Mouse (Mus musculus) lung, postnatal 25 days (tissue): Measurements from ENCODE around the gene Scfd2.

ENCODE experiments used
- DNase-seq: peaks from one replicate; pipeline ENCODE4 v3.0.0; 2022; ENCODE audit warnings: low spot score

The Scfd2 gene

DNA sequence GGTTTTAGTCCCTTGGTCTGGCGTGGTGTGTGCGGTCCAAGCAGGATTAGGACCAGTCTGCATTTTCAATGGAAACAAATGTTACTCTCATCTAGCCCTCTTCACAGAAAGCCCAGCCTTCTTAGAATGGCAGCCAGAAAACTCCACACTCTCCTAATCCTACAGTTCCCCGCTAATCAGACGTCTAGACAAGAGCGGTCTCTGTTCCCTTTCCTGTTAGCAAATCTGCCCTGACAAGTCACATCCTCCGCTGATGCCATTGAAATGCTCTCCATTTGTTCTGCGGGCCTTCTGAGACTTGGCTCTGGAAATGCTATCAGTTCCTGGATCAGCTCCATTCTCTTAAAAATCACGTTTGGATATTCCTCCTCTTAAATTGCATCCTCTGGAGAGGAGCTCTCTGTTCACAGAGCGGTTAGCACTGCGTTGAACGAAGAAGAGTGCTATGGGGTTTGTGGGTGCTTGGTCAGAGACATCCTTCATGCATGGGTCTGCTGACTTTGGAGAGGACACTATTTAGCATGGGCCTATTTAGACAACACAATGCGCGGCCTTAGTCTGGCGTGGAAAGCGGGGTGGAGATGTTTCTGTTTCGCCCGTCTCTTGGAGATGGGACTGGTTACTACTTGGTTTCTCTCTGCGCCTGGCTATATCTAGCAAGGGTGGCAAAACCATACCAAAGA is 358.3 kb downstream of the Scfd2 start:
- DNase-seq: no peak

DNA sequence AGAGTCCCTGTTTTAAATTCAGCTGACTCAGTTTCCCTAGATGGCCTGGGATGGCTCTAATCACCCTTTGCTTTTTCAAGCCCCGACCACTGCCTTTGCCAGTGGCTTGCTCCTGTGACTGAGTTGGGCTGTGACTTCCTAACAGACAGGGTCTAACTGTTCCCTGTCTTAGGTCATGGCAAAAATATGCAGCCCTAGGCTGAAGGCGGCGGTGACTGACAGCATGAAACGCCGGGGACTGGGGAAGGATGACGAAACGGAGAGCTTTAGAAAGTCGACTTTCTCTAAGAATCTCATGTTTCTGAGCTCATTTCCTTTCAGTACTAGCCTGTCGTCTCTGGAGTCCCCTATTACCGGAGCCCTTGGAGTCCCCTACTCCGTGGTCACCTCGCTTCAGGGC is 359.4 kb downstream of the Scfd2 start:
- no peak for DNase-seq

DNA sequence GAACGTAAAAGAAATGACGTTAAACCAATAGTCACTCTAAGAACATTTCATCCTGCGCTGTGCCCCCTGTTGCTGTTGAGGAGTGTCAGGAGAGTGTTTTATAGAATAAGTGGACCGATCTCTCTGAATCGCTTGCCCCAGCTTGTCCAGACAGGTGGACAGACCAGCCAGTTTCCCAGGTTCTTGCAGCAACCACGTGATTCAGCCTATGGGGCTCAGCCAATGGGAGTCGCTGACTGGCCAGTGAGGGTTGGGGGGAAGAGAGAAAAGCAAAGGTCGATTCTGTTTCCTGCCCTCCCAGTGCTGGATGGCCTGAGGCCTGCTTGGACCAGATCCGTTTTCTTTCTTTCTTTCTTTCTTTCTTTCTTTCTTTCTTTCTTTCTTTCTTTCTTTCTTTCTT is 359.8 kb downstream of the Scfd2 start:
- DNase-seq: no peak

DNA sequence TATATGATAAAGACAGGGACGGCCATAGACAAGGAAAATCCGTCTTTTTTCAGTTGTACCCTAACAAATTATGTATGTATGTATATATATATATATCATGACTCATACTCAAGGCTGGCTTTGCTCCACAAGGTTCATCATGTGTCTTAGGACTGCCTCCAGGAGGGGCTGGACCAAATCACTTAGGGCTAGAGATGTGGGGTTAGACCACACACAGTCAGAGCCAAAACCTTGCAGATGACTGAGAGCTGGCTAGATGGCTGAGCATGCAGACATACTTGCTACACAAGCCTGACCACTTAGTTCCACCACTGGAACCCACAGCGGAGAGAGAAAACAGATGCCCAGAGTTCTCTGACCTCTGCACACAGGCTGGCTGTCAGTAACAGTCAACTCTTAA is 363.5 kb downstream of the Scfd2 start:
- DNase-seq: no peak

DNA sequence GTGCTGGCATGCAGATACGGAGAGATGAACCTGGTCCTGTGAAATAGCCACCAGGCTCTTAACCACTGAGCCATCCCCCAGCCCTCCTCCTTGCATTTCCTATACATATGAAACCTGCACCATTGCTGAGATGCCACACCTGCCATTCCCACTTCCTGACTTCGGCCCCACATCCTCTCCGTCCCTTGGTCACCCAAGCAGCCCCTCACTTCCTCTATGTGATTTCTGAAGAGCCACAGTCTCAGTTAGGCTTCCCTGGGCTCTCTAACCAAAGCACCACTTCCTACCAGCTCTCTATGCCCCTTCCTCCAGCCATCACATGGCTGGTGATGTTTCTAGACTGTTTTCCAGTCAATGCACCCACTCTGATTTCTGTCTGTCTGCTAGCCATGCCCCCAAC is 364.9 kb downstream of the Scfd2 start:
- DNase-seq: no peak

DNA sequence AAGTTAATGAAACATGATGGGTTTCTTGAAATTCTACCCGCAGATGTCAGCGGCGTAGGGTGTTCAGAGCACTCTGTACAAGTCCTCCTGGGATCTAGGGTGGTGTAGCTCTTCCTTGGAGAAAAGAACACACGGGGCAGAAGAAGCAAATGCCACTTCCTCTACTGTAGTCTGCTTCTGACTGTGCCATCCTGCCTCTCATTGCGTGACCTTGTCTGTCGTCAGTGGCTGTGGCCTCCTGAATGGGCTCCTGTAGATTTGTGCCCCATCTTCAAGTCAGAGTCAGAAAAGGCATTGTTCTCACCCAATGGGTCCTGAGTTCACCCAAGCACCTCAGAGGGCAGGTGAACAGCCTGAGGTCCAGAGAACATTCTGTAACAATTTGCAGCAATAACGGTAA is 367.0 kb downstream of the Scfd2 start:
- DNase-seq: no peak

DNA sequence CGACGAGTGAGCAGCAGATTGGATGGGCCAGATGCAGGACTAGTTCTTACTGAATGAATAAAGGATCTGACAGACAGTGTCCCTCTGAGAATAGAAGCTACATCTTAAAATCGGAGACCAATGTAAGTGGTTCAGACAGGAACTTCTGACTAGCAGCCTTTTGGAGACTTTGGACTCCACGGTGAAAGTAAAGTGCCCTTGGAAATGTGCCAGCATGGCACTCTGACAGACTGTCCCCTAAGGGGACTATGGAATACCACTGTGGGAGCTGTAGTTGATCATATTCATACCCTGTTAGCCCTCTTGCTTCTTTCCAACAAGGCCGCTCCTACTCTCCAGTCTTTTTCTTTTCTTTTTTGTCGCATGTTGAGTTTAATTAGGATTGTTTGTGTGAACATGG is 368.4 kb downstream of the Scfd2 start:
- no peak for DNase-seq

DNA sequence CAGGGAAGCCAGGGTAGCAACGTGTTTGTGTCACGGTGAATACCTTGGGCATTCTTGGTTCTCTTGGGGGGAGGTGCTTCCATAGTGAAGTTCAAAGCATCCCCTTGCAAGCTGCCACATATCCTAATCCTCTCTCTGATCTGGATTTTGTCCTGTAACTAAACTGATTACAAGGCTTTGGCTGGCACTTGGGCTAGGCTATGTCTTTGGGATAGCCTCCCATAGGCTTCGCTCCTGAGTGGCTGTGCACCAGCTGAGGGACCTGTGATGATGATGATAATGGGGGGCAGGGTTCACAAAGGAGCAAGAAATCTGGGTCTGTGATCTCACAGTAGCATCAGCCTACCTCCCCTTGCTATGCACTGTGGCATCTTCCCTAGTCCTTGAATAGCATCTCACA is 369.5 kb downstream of the Scfd2 start:
- no peak for DNase-seq

DNA sequence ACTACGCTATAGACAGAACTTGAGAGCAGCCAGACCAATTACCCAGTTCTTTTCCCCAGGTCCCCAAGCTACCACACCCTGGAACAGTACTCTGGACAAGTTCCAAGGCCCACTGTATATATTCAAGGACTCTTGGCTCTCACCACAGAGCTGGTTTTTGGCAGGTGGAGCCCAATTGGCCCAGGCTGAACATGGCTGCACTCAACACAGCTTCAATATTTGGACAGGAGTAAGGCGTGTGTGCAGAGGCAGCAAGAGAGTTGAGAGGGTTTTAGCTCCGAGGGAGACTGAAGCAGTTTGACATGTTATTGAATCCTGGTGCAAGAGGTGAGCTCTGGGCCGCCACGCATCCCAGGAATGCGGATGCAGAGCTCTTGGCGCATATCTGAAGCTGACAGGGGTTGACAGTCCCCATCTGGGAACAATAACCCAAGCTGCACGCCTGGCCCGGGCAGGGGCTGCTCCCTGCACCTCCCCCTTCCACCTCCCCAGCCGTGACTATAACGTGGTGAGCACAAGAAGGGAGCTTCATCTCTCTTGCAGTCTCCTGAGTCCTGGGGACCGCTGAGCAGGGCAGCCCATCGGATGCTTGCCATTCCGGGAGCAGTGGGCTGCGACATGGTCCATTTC is 370.1 kb downstream of the Scfd2 start:
- DNase-seq: peak; percentile 89

DNA sequence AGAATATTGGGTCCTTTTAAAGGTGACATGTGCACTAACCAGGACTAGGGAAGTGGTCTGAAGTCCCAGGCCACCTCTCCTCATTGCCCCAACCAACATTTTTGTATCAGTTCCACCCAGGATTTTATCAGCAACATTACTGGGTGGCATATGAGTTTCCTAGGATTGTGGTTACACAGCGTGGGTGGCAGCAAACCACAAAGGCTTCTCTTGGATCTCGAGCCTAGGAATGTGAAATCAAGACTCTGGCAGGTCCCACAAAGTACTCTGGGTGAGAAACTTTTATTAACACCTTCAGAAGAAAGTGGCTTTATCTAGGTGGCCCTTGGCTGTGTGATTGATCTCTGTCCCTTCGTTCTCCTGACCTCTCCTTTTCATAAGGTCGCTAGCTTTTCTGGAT is 371.2 kb downstream of the Scfd2 start:
- no peak for DNase-seq

DNA sequence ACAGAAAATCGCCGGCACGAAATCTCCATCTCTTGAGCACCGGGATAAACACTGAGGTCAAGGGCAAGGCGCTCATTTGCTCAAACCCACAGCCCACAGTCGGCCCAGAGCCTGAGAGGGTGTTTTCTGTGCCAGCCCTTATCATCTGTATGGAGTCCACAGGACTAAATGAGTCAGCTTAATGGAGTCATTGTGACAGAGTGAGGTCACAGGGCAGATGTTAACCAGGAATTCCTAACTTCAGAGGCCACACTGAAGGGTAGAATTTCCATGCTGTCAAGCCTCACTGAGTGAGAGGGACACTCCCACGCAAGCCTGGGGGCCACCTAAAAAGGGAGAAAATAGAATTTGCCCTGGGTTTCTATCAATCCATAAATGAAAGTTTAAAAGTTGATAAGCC is 371.7 kb downstream of the Scfd2 start:
- no peak for DNase-seq

DNA sequence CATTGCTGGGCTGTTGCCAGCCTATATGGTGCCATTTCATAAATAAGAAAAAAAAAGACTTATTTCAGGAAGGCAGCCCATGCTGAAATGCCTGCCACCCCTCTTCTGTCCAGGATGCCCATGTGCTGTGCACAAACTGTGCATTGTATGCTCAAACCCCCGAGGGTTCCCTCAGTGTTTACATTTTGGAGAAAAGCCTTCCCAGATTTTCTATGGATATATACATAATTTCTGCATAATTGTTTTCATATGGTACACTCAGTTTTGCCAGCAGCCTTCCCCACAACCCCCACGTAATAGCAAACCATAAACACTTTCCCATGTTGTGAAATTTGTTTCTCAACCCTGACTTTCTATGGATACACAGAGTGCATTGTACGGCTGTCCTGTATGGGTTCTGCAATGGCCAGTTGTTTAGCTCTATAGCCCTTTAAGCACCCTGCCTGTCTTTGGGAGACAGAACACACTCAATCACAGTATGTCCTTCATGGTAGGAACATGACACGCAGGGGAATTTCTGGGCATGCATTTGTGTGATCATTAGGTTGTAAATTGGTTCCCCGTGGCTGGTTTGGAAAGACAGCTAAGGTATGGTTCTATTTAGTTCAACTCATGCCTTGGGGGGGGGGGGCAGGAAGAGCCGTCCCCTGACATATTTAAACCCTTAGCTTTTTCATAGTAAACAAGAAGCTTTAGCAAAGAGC is 372.5 kb downstream of the Scfd2 start:
- no peak for DNase-seq

DNA sequence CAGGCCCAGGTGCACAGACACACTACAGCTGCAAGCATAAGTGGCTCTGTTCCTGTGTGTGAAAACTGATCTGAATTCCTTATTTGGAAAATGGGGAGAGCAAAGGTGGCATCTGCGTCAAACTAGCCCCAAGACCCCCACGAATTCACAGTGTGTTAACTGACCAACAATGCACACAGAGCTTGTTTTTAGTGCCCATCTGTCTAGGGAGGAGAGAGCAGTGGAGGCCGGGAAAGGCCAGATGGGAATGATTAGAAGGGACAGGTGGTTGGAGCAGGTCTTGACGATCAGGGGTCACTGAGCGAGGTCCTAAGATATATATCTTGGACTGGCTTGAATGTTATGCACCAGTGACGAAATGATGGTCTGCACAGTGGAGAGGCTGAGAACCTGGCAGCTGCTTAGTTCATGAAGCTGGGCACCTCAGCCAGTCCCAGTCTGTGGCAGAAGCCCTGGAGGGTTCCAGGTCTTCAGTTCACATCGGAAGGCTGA is 375.7 kb downstream of the Scfd2 start:
- DNase-seq: no peak
